Mouse (Mus musculus) naive thymus-derived CD4-positive, alpha-beta T cell, adult 2 months (primary cell): Measurements from ENCODE around the gene Bcar1.

ENCODE experiments used
- DNase-seq: peaks from one replicate; pipeline ENCODE4 v3.0.0-alpha.2; 2011; ENCODE audit warnings: low read depth

Bcar1 gene

DNA sequence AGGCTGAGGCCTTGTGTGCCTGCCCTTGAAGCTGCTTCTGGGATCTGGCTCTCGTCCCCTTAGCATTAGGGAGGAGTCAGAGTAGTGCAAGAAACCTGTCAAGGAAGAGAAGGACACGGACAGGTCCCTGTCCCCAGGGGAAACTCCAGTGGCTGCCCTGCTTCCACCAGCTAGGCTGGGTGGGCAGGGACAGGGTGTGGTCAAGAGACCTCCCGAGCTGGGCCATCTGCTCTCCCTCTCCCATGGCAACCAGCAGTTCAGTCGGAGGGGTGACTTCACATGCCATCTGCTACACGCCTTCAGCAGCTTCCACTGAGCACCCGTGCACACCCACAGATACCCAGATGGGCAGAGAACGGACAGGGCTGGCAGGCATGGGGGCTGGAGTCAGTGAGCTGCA is 7.3 kb downstream of the Bcar1 start:
- DNase-seq = no peak

DNA sequence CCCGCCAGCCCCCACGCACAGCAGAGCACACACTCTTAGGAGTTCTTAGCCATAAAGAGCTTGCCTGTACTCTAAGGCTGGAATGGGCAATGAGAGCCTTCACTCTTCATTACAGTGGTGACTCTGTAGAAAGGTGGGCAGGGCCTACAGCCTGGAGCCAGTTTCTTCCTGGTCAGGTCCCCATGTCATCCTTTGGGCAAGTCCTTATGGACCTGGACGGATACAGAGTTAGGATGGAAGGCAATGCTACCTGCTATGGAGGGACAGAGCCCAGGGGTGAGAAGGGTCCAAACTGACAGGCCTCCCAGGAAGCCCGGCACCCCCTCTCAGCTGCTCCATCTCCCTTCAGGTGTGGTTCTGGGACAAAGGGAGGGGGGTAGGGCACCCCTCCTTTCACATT is 7.8 kb downstream of the Bcar1 start:
- DNase-seq = no peak

DNA sequence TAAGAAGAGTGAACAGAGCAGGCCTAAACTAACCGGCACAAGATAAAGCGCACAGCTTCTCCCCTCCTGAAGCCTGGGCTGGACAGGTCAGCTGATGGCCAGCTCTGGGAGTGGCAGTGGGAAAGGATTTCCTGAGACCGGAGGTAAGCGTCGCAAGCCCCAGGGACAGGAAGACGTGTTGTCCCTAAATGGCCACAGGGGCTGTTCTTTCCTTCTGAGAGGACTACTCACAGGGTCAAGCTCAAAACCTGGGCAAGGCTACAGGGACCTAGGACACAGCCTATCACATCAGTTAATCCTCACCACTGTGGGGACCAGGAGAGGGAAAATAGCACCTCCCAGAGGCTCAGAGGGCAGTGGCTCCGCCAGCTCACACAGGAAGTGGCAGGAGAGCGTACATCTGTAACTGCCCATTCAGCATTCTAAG is 8.3 kb downstream of the Bcar1 start:
- no peak for DNase-seq

DNA sequence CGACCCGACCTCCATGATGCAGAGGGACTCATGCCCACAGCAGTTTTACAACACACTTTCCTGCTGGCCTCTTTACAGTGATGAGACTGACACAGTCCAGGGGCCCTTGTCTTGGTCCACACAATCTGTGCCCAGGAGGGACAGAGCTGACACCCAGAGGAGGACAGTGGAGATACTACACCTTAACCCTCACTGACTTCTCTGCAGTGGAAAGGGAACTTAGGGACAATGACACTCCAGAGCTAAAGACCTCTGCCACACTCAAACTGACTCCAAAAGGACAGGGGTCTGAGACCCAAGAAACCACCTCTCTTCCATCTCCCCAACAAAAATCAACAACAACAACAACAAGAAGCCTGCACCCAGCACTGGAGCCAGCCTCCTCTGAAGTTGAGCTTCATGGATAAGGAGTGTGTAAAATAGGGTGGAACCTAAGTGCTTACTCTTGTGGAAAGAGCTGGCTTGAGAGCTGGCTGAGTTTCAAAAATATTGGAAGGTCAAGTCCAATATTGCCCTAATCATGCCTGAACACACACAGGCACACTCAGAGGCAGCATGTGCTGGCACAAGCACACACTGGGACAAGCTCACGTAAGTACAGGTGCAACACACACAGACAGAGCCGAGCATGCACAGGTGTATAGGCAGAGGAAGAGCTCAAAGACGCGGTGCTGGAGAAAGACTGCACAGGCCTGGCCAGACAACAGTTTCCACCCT is 9.2 kb downstream of the Bcar1 start:
- no peak for DNase-seq

DNA sequence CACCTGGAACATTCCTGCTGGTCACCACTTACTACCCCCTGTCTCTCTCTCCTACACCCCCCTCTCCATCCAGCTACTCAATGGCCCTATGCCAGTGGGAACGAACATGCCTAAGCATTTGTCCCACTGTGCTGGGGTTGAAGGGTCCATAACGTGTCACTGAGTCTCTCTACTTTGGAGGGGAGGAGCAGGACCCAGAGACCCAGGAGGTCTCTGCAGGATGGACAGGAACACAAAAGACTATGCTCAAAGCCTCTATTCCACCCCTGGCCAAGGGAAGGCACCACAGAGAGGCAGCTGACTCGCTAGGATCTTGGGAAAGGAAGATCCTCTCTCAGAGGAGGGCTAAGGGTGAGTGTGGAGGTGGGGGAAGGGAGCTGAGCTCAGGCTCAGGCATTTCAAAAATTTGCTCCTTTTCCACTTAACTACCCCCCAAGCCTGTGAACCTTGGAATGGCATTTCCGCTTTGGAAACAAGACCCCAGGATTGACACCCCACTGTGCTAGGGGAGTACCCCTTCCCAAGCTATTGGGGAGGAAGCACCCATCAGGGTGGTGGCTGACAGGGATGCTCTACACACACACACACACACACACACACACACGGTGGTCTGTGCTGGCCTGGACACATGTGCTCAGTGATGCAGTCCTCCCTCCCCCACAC is 9.9 kb downstream of the Bcar1 start:
- no peak for DNase-seq

DNA sequence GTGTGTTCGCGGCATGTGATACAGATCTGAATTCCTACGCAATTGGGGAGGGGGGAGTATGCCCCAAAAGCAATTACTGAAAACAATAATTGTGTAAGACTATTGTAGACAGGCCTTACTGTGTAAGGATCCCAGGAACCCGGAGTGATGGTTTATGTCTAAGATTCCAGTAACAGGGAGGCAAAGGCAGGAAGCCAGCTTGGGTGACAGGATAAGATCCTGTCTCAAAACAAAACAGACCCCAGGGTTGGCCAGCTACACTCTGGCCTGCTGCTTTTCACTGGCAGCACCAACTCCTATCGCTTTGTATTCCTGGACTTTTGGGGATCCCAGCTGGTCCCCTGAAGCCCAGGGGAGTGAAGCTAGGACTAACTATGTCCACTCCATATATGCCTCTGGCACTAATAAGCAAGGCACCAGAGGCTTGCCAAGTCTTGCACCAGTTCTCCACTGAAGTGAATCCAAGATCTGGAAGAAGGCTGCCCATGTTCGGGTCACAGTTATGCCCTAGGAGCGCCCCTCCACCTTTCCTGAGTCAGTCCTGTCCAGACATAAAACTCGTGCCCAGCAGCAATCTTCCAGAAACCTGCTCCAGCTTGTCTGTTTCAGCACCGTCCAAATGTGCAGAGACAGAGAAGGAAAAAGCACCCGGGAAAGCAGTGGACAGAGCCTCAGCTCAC is 11.1 kb downstream of the Bcar1 start:
- DNase-seq = no peak

DNA sequence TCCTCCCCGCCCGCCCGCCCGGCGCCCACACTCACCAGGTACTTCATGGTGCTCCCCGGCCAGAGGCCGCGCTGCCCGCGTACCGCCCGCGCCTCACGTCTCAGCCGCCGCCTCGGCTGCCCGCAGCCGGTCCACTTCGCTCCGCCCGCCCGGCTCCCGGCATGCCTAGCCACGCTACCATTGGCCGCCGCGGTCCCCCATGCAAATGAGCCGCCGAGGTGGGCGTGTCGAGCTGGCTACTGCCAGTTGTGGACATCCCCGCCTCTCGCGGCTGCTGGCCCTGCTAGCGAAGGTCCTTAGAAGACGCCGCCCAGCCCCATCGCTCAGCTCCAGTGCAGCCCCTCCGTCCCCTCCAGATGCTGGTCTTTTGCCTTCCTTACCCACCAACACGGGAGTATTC is 11.6 kb downstream of the Bcar1 start:
- peak; percentile 75 for DNase-seq

DNA sequence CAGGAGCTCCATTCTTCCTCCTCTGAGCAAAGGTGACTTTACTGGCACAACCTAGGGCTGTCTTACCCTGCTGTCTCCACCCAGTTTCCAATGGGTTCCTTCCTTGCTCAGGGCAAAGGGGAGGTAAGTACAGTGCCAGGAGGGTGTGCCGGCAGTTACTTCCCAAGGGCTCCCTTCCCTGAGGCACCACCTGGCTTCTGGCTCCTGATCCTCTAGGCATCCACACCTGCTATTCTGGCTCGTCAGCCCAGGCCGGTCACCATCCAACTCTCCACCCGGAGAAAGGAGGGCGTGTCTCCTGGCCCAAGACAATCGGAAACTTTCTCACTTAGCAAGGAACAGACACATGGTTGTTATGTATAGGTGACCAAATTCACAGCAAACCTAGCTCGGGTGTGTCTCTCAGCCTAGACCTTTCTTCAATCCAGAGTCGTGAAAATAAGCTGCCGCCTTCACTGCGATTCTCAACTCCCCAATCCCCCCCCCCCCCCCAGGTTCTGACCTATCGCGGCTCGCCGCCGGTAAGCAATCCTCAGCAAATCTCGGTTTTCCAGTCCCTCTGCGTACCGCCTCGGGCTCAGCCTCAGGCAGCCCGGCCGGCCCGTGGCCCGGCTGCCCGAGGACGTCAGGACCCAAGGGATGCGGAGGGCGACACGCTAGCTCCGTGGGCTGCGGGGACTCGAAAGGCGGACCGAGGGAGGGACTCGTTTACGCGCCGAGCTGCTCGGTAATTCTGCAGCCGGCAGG is 12.2 kb downstream of the Bcar1 start:
- DNase-seq = peak; percentile 23

DNA sequence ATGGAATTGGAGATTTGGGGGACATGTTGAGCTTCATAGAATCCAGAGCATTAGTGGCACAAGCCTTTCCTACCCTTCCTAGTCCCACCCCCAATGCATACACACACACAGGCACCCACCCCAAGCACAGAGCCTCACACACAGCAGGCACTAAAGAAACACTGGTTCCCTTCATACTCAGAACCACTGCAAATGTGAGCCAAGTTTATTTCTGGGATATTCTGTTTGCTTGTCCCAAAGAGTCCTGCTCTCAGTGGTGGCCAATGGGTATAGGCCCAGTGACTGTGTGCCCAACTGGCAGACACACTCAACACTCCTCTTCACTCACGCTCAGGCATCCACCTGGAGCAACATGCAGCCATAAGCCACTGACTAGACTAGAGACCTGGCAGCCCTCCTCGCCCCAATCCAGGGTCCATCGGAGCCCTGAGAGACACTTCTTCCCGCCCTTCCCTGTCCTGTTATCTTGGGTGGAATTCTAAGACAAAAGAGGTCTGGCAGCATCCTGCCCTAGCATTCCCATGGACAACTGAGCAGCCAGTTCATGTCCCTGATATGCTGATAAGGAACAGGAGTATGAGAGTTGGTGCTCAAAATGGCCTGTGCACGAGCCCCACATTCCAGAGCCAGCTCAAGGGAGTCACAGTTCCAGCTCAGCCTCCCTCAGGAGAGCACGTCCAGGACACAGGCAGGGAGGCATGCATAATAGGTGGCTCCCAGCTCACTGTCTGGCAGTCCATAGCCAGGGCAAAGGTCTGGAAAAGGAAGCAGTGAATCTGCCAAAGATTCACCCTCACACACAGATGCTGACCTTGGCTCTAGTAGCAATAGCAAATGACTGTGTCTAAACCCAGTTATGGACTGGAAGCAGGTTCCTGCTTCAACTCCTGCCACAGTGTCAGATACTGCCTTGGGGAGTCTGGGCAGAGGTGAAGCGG is 14.1 kb downstream of the Bcar1 start:
- DNase-seq = no peak

DNA sequence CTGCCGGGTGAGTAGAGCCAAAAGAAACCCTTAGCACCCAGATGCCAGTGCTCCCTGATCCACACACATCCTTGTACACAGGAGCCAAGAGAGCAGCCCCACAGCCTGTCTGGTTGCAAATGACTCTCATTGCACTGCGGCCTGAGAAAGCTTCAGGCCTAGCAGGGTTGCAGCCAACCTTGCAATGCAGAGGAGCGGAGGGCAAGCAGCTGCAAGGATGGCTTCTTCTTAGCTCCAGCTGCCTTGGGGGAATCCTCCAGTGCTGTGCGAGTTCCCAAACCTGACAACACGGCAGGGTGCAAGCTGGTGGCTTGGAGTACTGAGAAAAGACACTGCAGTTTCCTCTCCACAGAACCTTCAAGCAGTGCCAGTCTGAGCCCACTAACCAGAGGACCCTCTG is 15.1 kb downstream of the Bcar1 start:
- no peak for DNase-seq

DNA sequence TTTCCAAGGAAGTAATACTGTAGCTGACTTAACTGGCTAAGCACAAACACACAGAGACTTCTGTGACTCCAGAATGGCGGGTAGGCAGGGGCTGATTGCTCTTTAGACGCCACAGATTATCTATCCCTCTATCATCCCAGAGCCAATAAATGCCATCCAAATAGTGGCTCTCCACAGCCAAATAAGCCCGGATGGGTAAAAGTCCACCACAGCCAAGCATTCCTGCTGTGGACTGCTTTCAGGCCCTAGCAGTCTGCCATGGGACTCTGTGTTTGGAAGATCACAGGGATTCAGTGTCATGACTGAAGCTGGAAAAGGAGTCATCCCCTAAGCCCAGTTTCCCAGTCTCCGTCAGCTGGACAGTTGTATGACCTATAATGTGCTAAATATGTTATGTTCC is 16.1 kb downstream of the Bcar1 start:
- DNase-seq = no peak

DNA sequence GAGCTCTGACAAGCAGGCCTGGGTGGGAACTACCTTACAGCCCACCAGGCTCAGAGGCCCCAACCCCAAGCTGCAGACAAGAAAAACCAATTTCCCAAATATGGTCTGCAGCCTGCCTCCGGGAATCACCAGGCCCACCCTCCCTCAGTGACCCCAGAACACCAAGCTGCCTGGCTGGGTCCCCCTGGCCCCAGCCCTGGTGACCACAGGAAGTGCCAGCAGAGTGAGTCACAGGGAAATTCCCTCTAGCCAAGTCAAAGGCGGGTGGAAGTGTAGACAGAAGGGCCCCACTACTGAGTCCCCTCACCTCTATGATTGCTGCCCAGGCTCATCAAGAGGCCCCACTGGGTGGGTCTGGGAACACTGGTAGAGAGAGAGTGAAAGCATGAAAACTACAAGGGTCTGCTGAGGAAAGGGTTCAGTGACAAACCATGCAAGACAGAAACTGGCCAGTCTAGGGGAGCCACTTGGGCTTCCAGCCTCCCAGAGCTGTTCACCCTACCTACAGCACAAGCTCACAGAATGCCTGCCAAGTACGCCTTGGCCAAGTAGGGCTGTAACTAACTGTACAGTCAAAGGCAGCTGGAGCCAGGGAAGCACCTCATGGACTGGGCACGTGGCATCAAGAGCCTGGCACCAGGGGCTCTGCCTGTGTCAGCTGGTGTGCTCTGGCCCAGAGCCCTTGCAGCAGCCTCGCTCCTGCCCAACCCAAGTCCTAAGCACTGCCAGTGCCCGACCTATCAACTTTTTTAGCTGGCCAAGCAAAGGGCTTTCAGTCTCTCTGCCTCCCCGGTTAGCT is 17.3 kb downstream of the Bcar1 start:
- DNase-seq = no peak

DNA sequence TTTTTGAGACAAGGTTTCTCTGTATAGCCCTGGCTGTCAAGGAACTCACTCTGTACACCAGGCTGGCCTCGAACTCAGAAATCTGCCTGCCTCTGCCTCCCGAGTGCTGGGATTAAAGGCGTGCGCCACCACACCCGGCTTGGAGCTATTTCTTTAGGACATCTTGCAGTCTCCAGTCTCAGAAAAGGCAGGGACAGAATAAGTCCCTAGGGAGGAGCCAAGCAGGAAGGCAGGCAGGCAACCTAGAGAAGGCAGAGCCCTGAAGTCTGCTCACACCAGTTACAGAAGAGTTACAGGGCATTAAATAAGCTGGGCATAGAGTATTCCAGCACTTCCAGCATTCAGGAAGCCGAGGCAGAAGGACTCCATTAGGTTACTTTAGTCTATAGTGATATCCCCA is 18.3 kb downstream of the Bcar1 start:
- no peak for DNase-seq

DNA sequence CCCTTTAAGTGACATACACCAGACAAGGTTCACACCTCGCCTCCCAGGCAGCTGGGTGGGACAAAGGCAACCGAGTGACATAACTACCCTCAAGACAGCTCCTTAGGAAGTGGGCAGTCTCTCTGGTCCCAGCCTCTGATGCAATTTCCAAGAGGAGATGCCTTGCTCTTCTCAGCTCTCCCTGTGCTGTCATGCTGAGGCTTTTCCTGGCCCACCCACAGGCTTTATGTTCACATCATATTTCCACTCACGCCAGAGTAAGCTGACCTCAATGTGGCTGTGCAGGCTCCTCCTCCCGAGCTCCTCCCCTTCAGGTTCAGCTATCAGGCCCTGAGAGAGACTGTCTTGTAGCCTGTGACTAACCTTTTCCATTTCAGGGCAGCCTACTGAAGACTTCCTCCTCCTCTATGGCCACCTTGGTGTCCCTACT is 23.5 kb downstream of the Bcar1 start:
- DNase-seq = no peak

DNA sequence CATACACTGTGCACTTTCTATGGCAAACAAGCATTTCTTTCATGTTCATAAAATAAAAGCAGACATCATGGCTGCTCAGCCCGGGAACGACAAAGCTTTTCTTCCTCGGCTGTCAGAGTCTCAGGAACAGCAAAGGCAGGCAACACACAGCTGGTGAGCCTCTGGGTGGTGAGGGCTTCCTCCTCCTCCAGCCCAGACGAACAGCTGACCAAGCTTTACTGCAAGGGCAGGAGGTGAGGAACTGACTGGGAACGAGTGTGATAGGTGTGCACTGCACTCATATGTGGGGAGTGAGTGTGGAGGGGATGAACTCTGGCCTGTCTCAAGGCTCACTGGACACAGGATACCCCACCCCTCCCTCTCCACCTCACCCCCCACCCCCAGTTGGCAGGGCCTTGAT is 24.7 kb downstream of the Bcar1 start:
- no peak for DNase-seq

DNA sequence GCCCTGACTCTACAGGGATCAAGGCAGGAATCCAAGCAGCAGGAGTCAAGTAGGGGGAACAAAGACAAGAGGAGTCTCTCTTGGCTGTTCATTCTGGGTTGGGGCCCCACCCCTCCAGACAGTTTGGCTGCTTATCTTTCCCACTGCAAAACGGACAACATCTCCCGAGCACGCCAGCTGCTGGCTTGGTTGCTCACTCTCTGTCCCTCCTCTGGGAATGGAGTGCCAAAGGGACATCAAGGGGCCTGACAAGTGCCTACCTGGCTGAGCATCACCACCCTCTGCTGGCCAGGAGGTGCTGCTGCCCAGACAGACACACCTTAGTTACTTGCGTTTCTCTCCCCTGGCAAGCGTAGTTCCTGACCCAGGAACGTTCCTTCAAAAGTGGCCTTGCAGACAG is 25.7 kb downstream of the Bcar1 start:
- no peak for DNase-seq

DNA sequence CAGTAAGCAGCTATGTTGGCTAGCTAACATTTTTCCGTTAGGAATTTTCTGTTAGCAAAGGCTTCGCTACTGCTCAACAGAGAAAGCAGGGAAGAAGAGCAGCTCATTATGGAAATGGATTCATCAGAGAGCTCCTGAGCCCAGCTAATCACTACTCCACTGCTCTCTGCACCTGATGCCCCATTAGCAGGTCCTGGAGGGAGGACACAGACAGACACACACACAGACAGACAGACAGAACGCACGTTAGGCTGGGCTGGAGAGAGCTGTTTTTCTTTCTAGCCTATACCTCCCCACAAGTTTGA is 26.2 kb downstream of the Bcar1 start:
- DNase-seq = no peak

DNA sequence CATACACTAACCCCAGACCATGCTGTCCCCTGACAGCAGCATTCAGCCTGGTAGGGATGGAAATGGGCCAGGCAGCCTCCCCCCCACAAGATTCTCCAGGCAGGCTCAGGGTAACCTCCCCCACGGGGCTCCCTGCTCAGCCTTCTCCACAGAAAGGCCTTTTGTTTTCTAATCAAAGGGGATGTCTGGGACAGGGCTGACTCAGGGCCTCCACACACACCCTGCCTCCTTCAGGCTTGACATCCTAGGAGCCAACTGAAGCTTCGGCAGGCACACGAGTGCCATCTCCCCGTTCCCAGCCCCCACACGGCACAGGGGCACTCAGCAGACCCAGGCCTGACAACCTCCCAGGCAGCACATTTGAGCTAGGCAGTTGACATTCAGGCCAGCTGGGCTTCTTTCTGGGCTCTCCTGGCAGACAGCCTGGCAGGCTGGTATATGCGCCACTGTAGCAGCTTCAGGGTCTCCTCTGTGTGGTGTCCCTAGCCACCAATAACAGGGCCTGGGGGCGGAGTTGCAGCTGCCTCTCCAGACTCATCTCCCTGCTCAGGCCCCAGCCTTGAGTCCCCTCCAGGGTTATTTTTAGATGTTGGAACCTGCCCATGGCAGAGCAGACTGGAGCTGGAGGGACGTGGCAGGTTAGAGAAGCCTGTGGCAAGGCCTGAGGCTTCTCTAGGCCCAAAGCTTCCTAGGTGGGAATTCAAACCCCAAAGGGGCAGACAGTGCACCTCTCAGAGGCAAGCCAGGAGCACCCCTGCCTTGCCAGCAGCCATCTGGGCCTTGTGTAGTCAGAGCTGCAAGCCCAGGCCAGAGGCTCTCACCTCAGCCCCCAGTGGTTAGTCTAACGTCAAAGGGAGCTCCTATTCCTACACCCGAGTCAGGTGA is 26.8 kb downstream of the Bcar1 start:
- DNase-seq = no peak

DNA sequence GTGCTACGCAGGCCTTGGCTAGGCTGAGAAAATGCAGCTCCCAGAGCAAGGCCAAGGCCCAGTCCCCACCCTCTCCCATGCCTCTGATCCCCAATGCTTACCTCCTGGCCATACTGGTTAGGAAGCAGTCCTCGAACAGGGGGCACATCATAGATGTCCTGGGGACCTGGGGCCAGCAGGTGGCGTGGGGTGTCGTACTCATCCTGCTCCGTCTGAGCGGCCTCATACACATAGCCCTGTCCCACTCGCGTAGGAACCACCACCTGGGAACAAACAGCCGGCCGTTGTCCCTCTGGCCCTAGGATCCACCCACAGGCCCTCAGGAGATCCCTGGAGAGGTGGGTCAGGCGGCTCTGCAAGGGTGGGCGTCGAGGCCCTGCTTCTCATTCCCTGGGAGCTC is 28.1 kb downstream of the Bcar1 start:
- DNase-seq = no peak

DNA sequence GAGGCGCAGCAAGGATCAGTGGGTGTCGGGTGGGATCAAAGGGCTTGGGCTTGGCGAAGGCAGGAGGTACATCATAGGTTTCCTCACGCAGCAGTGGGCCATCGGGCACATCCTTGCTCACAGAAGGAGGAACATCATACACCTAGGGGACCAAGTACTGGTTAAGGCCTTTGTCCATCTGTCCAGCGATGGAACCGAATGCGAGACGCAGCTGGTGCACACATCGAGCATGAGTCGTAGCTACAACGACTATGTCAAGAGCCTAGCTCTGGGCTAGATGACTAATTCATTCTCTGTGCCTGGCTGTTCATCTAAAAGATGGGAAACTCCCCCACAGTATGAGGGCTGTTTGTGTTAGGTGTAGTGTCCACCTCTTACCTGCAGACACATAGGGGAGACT is 29.3 kb downstream of the Bcar1 start:
- no peak for DNase-seq
